Mouse (Mus musculus) heart, postnatal 0 days (tissue): ENCODE data around the gene Stard3.

Experiments
- CTCF ChIP-seq: IDR thresholded peaks from 2 replicates; pipeline ENCODE4 v1.5.1; 2016; ENCODE audit warnings: antibody characterized with exemption, control low read depth, low read depth
- EP300 ChIP-seq: IDR thresholded peaks from 2 replicates; pipeline ENCODE4 v1.6.1; 2016; ENCODE audit warnings: antibody characterized with exemption, low read depth

GRCm38 (mm10) chr11:98379379-98379778, 21.2 kb downstream of the Stard3 start:
- TF ChIP-seq EP300 (no peak), CTCF (no peak)
